In genomic region chr9:107255596-107255995, GRCm38 (mm10) we compare ENCODE assay signal across 14 mouse cellular contexts. TPM values are rescaled to one million over a fixed set of nuclear protein-coding genes. Genes with fewer than 3 reads are reported as not detected.
DNase-seq lines count a peak whose midpoint lies in the region.
"Had no signal": no experiment of that assay in that cellular context is flagged by ENCODE, and none has a peak within 500 bp of the region (broad histone marks: within the 10 kb centered on the region; RNA-seq: fewer than 3 reads in every experiment).

No protein-coding gene starts in this region.

- H3K9me3 ChIP-seq in midbrain, embryonic 10.5 days (replicated peaks): no peaks in the 10 kb centered on the region
- H3K9me3 ChIP-seq: embryonic facial prominence, embryonic 12.5 days; liver, embryonic 13.5 days; megakaryocyte, embryonic 14.5 days had no signal

- H3K4me1 ChIP-seq in midbrain, embryonic 10.5 days: peaks cover 22% of the 10 kb centered on the region
- H3K4me1 ChIP-seq: embryonic facial prominence, embryonic 12.5 days; liver, embryonic 13.5 days had no signal

- peak; percentile 78 for DNase-seq in cerebellum, adult 11-12 months
- no peak for DNase-seq in cerebellum, adult 11 months
- DNase-seq in ES-CJ7 (ENCODE audit: low read depth, low spot score): peak; percentile 82
- peak; percentile 49 for DNase-seq in embryo, embryonic 11 days
- peak; percentile 35 for DNase-seq in midbrain, embryonic 10.5 days (ENCODE audit: low spot score)
- no peak for DNase-seq in kidney, postnatal 36 days
- DNase-seq in natural killer cell, adult 2 months (ENCODE audit: low spot score in 2 of 2): no peak
- DNase-seq in MN1 (ENCODE audit: low spot score): no peak
- DNase-seq: adrenal gland, postnatal 25 days; liver, embryonic 13.5 days; thymus, postnatal 14 days had no signal

- no peaks in the 10 kb centered on the region for H3K27me3 ChIP-seq in midbrain, embryonic 10.5 days (ENCODE audit: low read depth, poor library complexity, severe bottlenecking)
- H3K27me3 ChIP-seq: embryonic facial prominence, embryonic 12.5 days; liver, embryonic 13.5 days had no signal

- H3K36me3 ChIP-seq in midbrain, embryonic 10.5 days: no peaks in the 10 kb centered on the region
- H3K36me3 ChIP-seq: embryonic facial prominence, embryonic 12.5 days; liver, embryonic 13.5 days had no signal

- WGBS in midbrain, embryonic 10.5 days: 44% methylated on average over 3 of the region's 3 CpGs

- H3K27ac ChIP-seq in midbrain, embryonic 10.5 days (replicated peaks): peak overlapping the region; percentile 43; the same call in 1 of the 2 replicates
- H3K27ac ChIP-seq: embryonic facial prominence, embryonic 12.5 days; kidney, postnatal 0 days; liver, embryonic 13.5 days had no signal

- no peak overlapping the region for H3K4me3 ChIP-seq in midbrain, embryonic 10.5 days
- H3K4me3 ChIP-seq: embryonic facial prominence, embryonic 12.5 days; liver, embryonic 13.5 days; megakaryocyte, embryonic 14.5 days had no signal

RNA-seq across cellular contexts. Expression of gene Dock3, which starts 23.9 kb away (rescaled TPM):
- 4.2 and 4.4 TPM in 2 replicates for polyA plus RNA-seq in midbrain, embryonic 10.5 days (2016; fragmentation: Nextera tagmentation; extraction: Ambion mirVana)

RNA-seq across cellular contexts. Expression of gene Mapkapk3, which starts 34.1 kb away (rescaled TPM):
- 3.9 and 4.9 TPM in 2 replicates for polyA plus RNA-seq in midbrain, embryonic 10.5 days (2016; fragmentation: Nextera tagmentation; extraction: Ambion mirVana)

RNA-seq across cellular contexts. Expression of gene Cish, which starts 40.2 kb away (rescaled TPM):
- polyA plus RNA-seq in midbrain, embryonic 10.5 days (2016; fragmentation: Nextera tagmentation; extraction: Ambion mirVana): 7.3 and 7.5 TPM in 2 replicates

Comparison
In these comparisons a context has a peak if more than half of its experiments do, and no peak if none do; other contexts are left out.
1. DNase-seq: peak in cerebellum, adult 11-12 months (single experiment), ES-CJ7 (single experiment), embryo, embryonic 11 days (single experiment) and midbrain, embryonic 10.5 days (single experiment); none in cerebellum, adult 11 months (single experiment), kidney, postnatal 36 days (0 of 2), natural killer cell, adult 2 months (0 of 2) and MN1 (single experiment).